In genomic region chr8:110940682-110941452, GRCm38 (mm10) we compare ENCODE assay signal across 9 mouse cellular contexts. TPM values are rescaled to one million over a fixed set of nuclear protein-coding genes. Genes with fewer than 3 reads are reported as not detected.
A peak's percentile ranks its signal among the peaks of the same experiment; 100 is the strongest.
DNase-seq lines count a peak whose midpoint lies in the region; ATAC-seq and TF ChIP-seq lines count a peak whose summit lies in the region.
"Had no signal": no experiment of that assay in that cellular context is flagged by ENCODE, and none has a peak within 500 bp of the region (broad histone marks: within the 10 kb centered on the region; RNA-seq: fewer than 3 reads in every experiment).

No protein-coding gene starts in this region.

- H3K27ac ChIP-seq in heart, embryonic 10.5 days = peak overlapping the region; percentile 57; the same call in 1 of the 2 replicates
- H3K27ac ChIP-seq in lung, embryonic 14.5 days (ENCODE audit: low read depth) = peak overlapping the region; percentile 37
- H3K27ac ChIP-seq in embryonic facial prominence, embryonic 15.5 days (replicated peaks) = peak overlapping the region; percentile 82
- peak overlapping the region; percentile 56 for H3K27ac ChIP-seq in stomach, embryonic 16.5 days (ENCODE audit: low read length)

- ATAC-seq in lung, embryonic 14.5 days (ENCODE audit: insufficient read depth) = no peak
- no peak for ATAC-seq in embryonic facial prominence, embryonic 15.5 days (ENCODE audit: insufficient number of reproducible peaks, low FRiP score, low TSS enrichment, low read depth)
- ATAC-seq in stomach, embryonic 16.5 days (ENCODE audit: insufficient read depth, low FRiP score) = 0 out of 2 replicates have a peak, but pooled peaks have one; percentile 24

- no peaks in the 10 kb centered on the region for H3K9me3 ChIP-seq in heart, embryonic 10.5 days
- H3K9me3 ChIP-seq in lung, embryonic 14.5 days (ENCODE audit: low read depth, low read length) = no peaks in the 10 kb centered on the region
- H3K9me3 ChIP-seq in embryonic facial prominence, embryonic 15.5 days (replicated peaks) = no peaks in the 10 kb centered on the region
- H3K9me3 ChIP-seq in stomach, embryonic 16.5 days (replicated peaks; ENCODE audit: control insufficient read depth, low read length) = no peaks in the 10 kb centered on the region
- H3K9me3 ChIP-seq: lung, embryonic 15.5 days had no signal

- no peak for TF ChIP-seq CTCF in lung, embryonic 14.5 days (IDR thresholded peaks at IDR 0.05; ENCODE audit: low read depth)

- WGBS in heart, embryonic 10.5 days = 56% methylated on average over 15 of the region's 15 CpGs
- WGBS in lung, embryonic 14.5 days = 80% methylated on average over 15 of the region's 15 CpGs
- 77% methylated on average over 15 of the region's 15 CpGs for WGBS in embryonic facial prominence, embryonic 15.5 days
- 80% methylated on average over 15 of the region's 15 CpGs for WGBS in stomach, embryonic 16.5 days

- peak overlapping the region; percentile 19; the same call in 1 of the 2 replicates for H3K4me3 ChIP-seq in heart, embryonic 10.5 days
- no peak overlapping the region for H3K4me3 ChIP-seq in lung, embryonic 14.5 days (ENCODE audit: low read depth, low read length)
- H3K4me3 ChIP-seq in embryonic facial prominence, embryonic 15.5 days (replicated peaks) = no peak overlapping the region
- H3K4me3 ChIP-seq in stomach, embryonic 16.5 days (replicated peaks; ENCODE audit: low read length) = no peak overlapping the region
- H3K4me3 ChIP-seq: lung, embryonic 15.5 days had no signal

- no peak overlapping the region for H3K4me2 ChIP-seq in lung, embryonic 14.5 days
- no peak overlapping the region for H3K4me2 ChIP-seq in embryonic facial prominence, embryonic 15.5 days (replicated peaks)
- peak overlapping the region; percentile 22 for H3K4me2 ChIP-seq in stomach, embryonic 16.5 days (ENCODE audit: low read depth, low read length)
- H3K4me2 ChIP-seq: lung, embryonic 15.5 days had no signal

- no peaks in the 10 kb centered on the region for H3K27me3 ChIP-seq in heart, embryonic 10.5 days (ENCODE audit: insufficient read depth, poor library complexity, severe bottlenecking)
- no peaks in the 10 kb centered on the region for H3K27me3 ChIP-seq in lung, embryonic 14.5 days (ENCODE audit: insufficient read depth, low read length)
- H3K27me3 ChIP-seq in embryonic facial prominence, embryonic 15.5 days = no peaks in the 10 kb centered on the region
- H3K27me3 ChIP-seq in stomach, embryonic 16.5 days (ENCODE audit: control insufficient read depth, insufficient read depth, low read length) = no peaks in the 10 kb centered on the region
- H3K27me3 ChIP-seq: lung, embryonic 15.5 days had no signal

- H3K36me3 ChIP-seq in heart, embryonic 10.5 days = 0 out of 2 replicates have a peak, but pooled peaks cover 2% of the 10 kb centered on the region
- H3K36me3 ChIP-seq in lung, embryonic 14.5 days (ENCODE audit: insufficient read depth) = no peaks in the 10 kb centered on the region
- H3K36me3 ChIP-seq in embryonic facial prominence, embryonic 15.5 days = no peaks in the 10 kb centered on the region
- H3K36me3 ChIP-seq in stomach, embryonic 16.5 days (ENCODE audit: control insufficient read depth, insufficient read depth, low read length) = no peaks in the 10 kb centered on the region
- H3K36me3 ChIP-seq: lung, embryonic 15.5 days had no signal

- H3K9ac ChIP-seq in lung, embryonic 14.5 days = no peak overlapping the region
- H3K9ac ChIP-seq in embryonic facial prominence, embryonic 15.5 days = no peak overlapping the region
- H3K9ac ChIP-seq in stomach, embryonic 16.5 days (ENCODE audit: low read length) = no peak overlapping the region
- H3K9ac ChIP-seq: lung, embryonic 15.5 days had no signal

- peaks cover 51% of the 10 kb centered on the region for H3K4me1 ChIP-seq in heart, embryonic 10.5 days
- H3K4me1 ChIP-seq in lung, embryonic 14.5 days (ENCODE audit: insufficient read depth) = no peaks in the 10 kb centered on the region
- peaks cover 26% of the 10 kb centered on the region for H3K4me1 ChIP-seq in embryonic facial prominence, embryonic 15.5 days
- peaks cover 11% of the 10 kb centered on the region for H3K4me1 ChIP-seq in stomach, embryonic 16.5 days (ENCODE audit: control insufficient read depth, insufficient read depth, low read length)

- no peak for DNase-seq in heart, embryonic 10.5 days (ENCODE audit: low spot score)
- DNase-seq in heart, postnatal 4 days = no peak
- no peak for DNase-seq in lung, embryonic 14.5 days
- no peak for DNase-seq in lung, postnatal 4 days
- DNase-seq in urinary bladder, postnatal 36 days (ENCODE audit: low spot score in 2 of 2) = no peak
- no peak for DNase-seq in layer of hippocampus, postnatal 14 days (ENCODE audit: low spot score in 2 of 2)

RNA-seq across cellular contexts. Expression of gene St3gal2, which starts 21.1 kb away (rescaled TPM):
- polyA plus RNA-seq in heart, embryonic 10.5 days (2016; fragmentation: Nextera tagmentation; extraction: Ambion mirVana) = 23.2 and 30.2 TPM in 2 replicates
- 10 to 100 TPM; 36.7 to 38.2 TPM for total RNA-seq in heart, postnatal 4 days (2021)
- polyA plus RNA-seq in lung, embryonic 14.5 days (2014; fragmentation: Nextera tagmentation; extraction: Ambion mirVana) = 11.3 and 13.0 TPM in 2 replicates
- polyA plus RNA-seq in embryonic facial prominence, embryonic 15.5 days (2015; fragmentation: Nextera tagmentation; extraction: Ambion mirVana) = 32.6 and 34.8 TPM in 2 replicates
- polyA plus RNA-seq in stomach, embryonic 16.5 days (2015; fragmentation: Nextera tagmentation; extraction: Ambion mirVana) = 17.0 and 17.1 TPM in 2 replicates
- 10 to 100 TPM; 92.7 to 95.8 TPM for total RNA-seq in layer of hippocampus, postnatal 14 days (2021)

RNA-seq across cellular contexts. Expression of gene Fuk, which starts 38.6 kb away (rescaled TPM):
- 10.4 and 11.2 TPM in 2 replicates for polyA plus RNA-seq in heart, embryonic 10.5 days (2016; fragmentation: Nextera tagmentation; extraction: Ambion mirVana)
- 1 to 10 TPM; 6.6 to 6.9 TPM for total RNA-seq in heart, postnatal 4 days (2021)
- polyA plus RNA-seq in lung, embryonic 14.5 days (2014; fragmentation: Nextera tagmentation; extraction: Ambion mirVana) = 9.0 and 11.5 TPM in 2 replicates
- polyA plus RNA-seq in embryonic facial prominence, embryonic 15.5 days (2015; fragmentation: Nextera tagmentation; extraction: Ambion mirVana) = 11.2 and 11.7 TPM in 2 replicates
- polyA plus RNA-seq in stomach, embryonic 16.5 days (2015; fragmentation: Nextera tagmentation; extraction: Ambion mirVana) = 12.2 and 13.3 TPM in 2 replicates
- 10 to 100 TPM; 16.9 to 18.1 TPM for total RNA-seq in layer of hippocampus, postnatal 14 days (2021)

RNA-seq across cellular contexts. Expression of gene Ddx19a, which starts 56.7 kb away (rescaled TPM):
- 18.8 and 23.5 TPM in 2 replicates for polyA plus RNA-seq in heart, embryonic 10.5 days (2016; fragmentation: Nextera tagmentation; extraction: Ambion mirVana)
- total RNA-seq in heart, postnatal 4 days (2021) = 10 to 100 TPM; 46.5 to 49.7 TPM
- 19.1 and 21.0 TPM in 2 replicates for polyA plus RNA-seq in lung, embryonic 14.5 days (2014; fragmentation: Nextera tagmentation; extraction: Ambion mirVana)
- polyA plus RNA-seq in embryonic facial prominence, embryonic 15.5 days (2015; fragmentation: Nextera tagmentation; extraction: Ambion mirVana) = 13.7 and 15.7 TPM in 2 replicates
- polyA plus RNA-seq in stomach, embryonic 16.5 days (2015; fragmentation: Nextera tagmentation; extraction: Ambion mirVana) = 10.7 and 12.5 TPM in 2 replicates
- total RNA-seq in layer of hippocampus, postnatal 14 days (2021) = 10 to 100 TPM; 33.1 to 37.2 TPM
